Mouse (Mus musculus) brain, embryonic 14.5 days (tissue): Measurements from ENCODE around the gene Dtnb.

ENCODE experiments used
- CTCF ChIP-seq: fragments of 200-500 bp; IDR thresholded peaks from 2 replicates; pipeline ENCODE4 v1.5.1; 2012; ENCODE audit warnings: inconsistent platforms, mild to moderate bottlenecking, moderate library complexity, borderline replicate concordance; ENCODE audit not compliant: insufficient read depth, insufficient read length; ENCODE audit errors: extremely low read depth
- POLR2A ChIP-seq: fragments of 200-500 bp; IDR thresholded peaks from 2 replicates; pipeline ENCODE4 v1.6.1; 2012; ENCODE audit warnings: mild to moderate bottlenecking, inconsistent platforms, borderline replicate concordance; ENCODE audit not compliant: poor library complexity, insufficient read depth, insufficient read length, severe bottlenecking; ENCODE audit errors: extremely low read depth

GRCm38 (mm10) chr12:3795569-3795968 lies 223.4 kb downstream of the Dtnb start:
- TF ChIP-seq CTCF (no peak), POLR2A (no peak)
